Mouse (Mus musculus) mouse embryonic stem cell (cell line): ENCODE data around the gene Btg2.

ENCODE experiments used
- in situ Hi-C, 2 experiments: fragments of 300-500 bp; cut with MboI; formaldehyde crosslinking; loops; 1 replicate in 1 of 2; 3 replicates in 1 of 2; pipeline ENCODE4 v1.14.3; 2019 to 2020; ENCODE audit warnings: low sequenced_read_pairs in 2 of 2, low pct_unique_long_range_greater_than_20kb in 1 of 2, mixed read lengths in 1 of 2; ENCODE audit not compliant: unreplicated experiment in 1 of 2

Gene Btg2

GRCm38 (mm10) chr1:134046387-134046786, 32.5 kb downstream of the Btg2 start:
- in situ Hi-C loops = loop anchor here (5.0 to 10.0 kb wide), 3 partner anchors 132 to 309 kb away; no protein-coding TSS in a partner anchor

- in situ Hi-C loops = loop anchor here (5.0 to 10.0 kb wide), 3 partner anchors 131 to 309 kb away; no protein-coding TSS in a partner anchor
Observed at GRCm38 (mm10) chr1:134045971-134046370, 32.9 kb downstream of the Btg2 start.

- in situ Hi-C loops = loop anchor here (5.0 to 10.0 kb wide), 3 partner anchors 130 to 308 kb away; no protein-coding TSS in a partner anchor
Observed at GRCm38 (mm10) chr1:134044805-134045204, 34.1 kb downstream of the Btg2 start.

GRCm38 (mm10) chr1:134042341-134042740, 36.6 kb downstream of the Btg2 start:
- in situ Hi-C loops = loop anchor here in 1 of 2 experiments (10.0 kb wide), 1 partner anchor 128 kb away; no protein-coding TSS in a partner anchor

GRCm38 (mm10) chr1:134041900-134042299, 37.0 kb downstream of the Btg2 start:
- in situ Hi-C loops = loop anchor here in 1 of 2 experiments (10.0 kb wide), 1 partner anchor 127 kb away; no protein-coding TSS in a partner anchor

- in situ Hi-C loops = no loop called here
Observed at GRCm38 (mm10) chr1:134039361-134039760, 39.6 kb downstream of the Btg2 start.

GRCm38 (mm10) chr1:134038336-134038735, 40.6 kb downstream of the Btg2 start:
- in situ Hi-C loops = no loop called here

GRCm38 (mm10) chr1:134037172-134037571, 41.7 kb downstream of the Btg2 start, which contains the start of gene Fmod:
Gene Fmod, plus strand, starts transcription at chr1:134037254.
- in situ Hi-C loops = no loop called here

- in situ Hi-C loops = no loop called here
Observed at GRCm38 (mm10) chr1:134036492-134036891, 42.4 kb downstream of the Btg2 start.

GRCm38 (mm10) chr1:134028161-134028846, 50.6 kb downstream of the Btg2 start:
- in situ Hi-C loops = no loop called here

- in situ Hi-C loops = no loop called here
Observed at GRCm38 (mm10) chr1:134026741-134027140, 52.2 kb downstream of the Btg2 start.

GRCm38 (mm10) chr1:134025975-134026374, 52.9 kb downstream of the Btg2 start:
- in situ Hi-C loops = no loop called here
